Mouse (Mus musculus) brain, embryonic 14.5 days (tissue): Measurements from ENCODE around the gene G430095P16Rik.

Experiments used
- CTCF ChIP-seq: fragments of 200-500 bp; IDR thresholded peaks from 2 replicates; pipeline ENCODE4 v1.5.1; 2012; ENCODE audit warnings: inconsistent platforms, mild to moderate bottlenecking, moderate library complexity, borderline replicate concordance; ENCODE audit not compliant: insufficient read depth, insufficient read length; ENCODE audit errors: extremely low read depth
- POLR2A ChIP-seq: fragments of 200-500 bp; IDR thresholded peaks from 2 replicates; pipeline ENCODE4 v1.6.1; 2012; ENCODE audit warnings: mild to moderate bottlenecking, inconsistent platforms, borderline replicate concordance; ENCODE audit not compliant: poor library complexity, insufficient read depth, insufficient read length, severe bottlenecking; ENCODE audit errors: extremely low read depth

- no peak for TF ChIP-seq POLR2A
- TF ChIP-seq CTCF: peak; percentile 6; the same call in 1 of the 2 replicates
These were observed 36.3 kb downstream of the G430095P16Rik start for GRCm38 (mm10) chr8:84759126-84759525.
